Mouse (Mus musculus) kidney, adult 2 months (tissue): ENCODE results near the gene Frmd4b. TPM values are rescaled to one million over a fixed set of nuclear protein-coding genes. Genes with fewer than 3 reads are reported as not detected.

Experiments
- DNase-seq: peaks from one replicate; pipeline ENCODE4 v3.0.0; 2021
- H3K27ac ChIP-seq: fragments of 200-500 bp; 2 replicates; pipeline ENCODE4 v1.5.1; 2012; ENCODE audit warnings: low read depth, low read length, control low read depth, inconsistent platforms; ENCODE audit not compliant: insufficient read depth
- H3K27me3 ChIP-seq: fragments of 200-500 bp; replicated peaks from 2 replicates; pipeline ENCODE4 v1.6.1; 2012; ENCODE audit warnings: mild to moderate bottlenecking, moderate library complexity, low read length, inconsistent platforms; ENCODE audit not compliant: control insufficient read depth, insufficient read depth
- H3K36me3 ChIP-seq: fragments of 200-500 bp; 2 replicates; pipeline ENCODE4 v1.6.1; 2012; ENCODE audit warnings: mild to moderate bottlenecking, moderate library complexity, low read length, inconsistent platforms; ENCODE audit not compliant: control insufficient read depth, insufficient read depth
- H3K4me1 ChIP-seq: fragments of 200-500 bp; 2 replicates; pipeline ENCODE4 v1.6.1; 2011; ENCODE audit warnings: low read length; ENCODE audit not compliant: control insufficient read depth, insufficient read depth
- H3K4me3 ChIP-seq: fragments of 200-500 bp; 2 replicates; pipeline ENCODE4 v1.5.1; 2011; ENCODE audit warnings: mild to moderate bottlenecking, low read depth, low read length, control low read depth; ENCODE audit not compliant: insufficient read depth
- CTCF ChIP-seq: fragments of 200-500 bp; conservative IDR thresholded peaks from 2 replicates; pipeline ENCODE4 v1.5.1; 2011; ENCODE audit warnings: low read depth, mild to moderate bottlenecking, control low read depth, low read length, moderate library complexity, mixed read lengths; ENCODE audit not compliant: insufficient read depth, insufficient read length
- POLR2A ChIP-seq: fragments of 200-500 bp; IDR thresholded peaks from one replicate; pipeline ENCODE4 v1.6.1; 2011; ENCODE audit warnings: low read depth, low read length, control low read depth
- WGBS: fragments of 180-500 bp; shearing (Covaris S2); methylation state at CpG from one replicate; pipeline ENCODE4 v1.1.7; 2018; 5-methylcytosine and 5-hydroxymethylcytosine counted together
- polyA plus RNA-seq: library from polyadenylated mRNA; depleted of rRNA; stranded (reverse); fragments of >200 nt; gene quantifications from 2 replicates; pipeline ENCODE4 v1.2.3, GENCODE M21; 2012

The Frmd4b gene
- polyA plus RNA-seq, 1 experiment, result 18.2 TPM

DNA sequence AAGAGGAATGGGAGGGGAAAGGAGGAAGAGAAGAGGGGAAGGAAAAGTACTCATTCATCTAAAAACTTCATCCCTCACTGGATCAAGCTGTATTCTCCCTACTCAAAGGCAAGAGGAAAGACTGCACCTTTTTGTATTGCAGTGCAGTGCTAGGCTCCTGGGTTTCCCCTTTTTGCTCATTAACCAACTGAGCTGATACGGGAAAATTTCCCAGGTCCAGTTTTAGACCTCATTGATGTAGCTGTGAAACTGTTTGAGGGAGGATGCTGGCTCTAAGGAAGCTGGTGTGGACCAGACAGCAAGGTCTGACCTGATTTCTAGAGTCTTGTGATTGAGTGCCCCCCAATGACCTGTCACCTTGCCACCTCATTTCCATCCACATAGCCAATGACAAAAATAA, 121.3 kb downstream of the Frmd4b start:
- 56% methylated on average over 1 of the region's 1 CpGs for whole genome bisulfite sequencing
- no peak overlapping the region for H3K4me3 ChIP-seq
- no peak for TF ChIP-seq CTCF
- TF ChIP-seq POLR2A, result no peak
- no peaks in the 10 kb centered on the region for H3K36me3 ChIP-seq
- H3K27me3 ChIP-seq, result no peaks in the 10 kb centered on the region
- no peak for DNase-seq
- H3K4me1 ChIP-seq, result no peaks in the 10 kb centered on the region
- H3K27ac ChIP-seq, result no peak overlapping the region

DNA sequence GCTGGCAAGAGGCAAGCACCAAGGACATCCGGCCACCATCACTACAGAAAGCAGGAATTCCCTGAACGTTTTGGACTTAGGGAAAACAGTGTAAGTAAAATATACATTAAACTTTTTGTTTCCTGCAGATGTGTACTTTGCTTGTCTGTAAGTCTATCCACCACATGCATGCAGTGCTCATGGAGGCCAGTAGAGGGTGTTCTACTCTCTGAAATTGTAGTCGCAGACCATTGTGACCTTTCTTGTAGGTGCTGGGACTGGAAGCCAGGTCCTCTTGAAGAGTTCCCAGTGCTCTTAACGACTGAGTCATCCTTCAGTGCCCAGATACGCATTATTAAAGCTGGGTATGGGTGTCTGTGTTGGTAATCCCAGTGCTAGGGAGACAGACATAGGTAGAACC, 126.3 kb downstream of the Frmd4b start:
- Histone ChIP-seq H3K27ac (no peak overlapping the region), H3K4me3 (no peak overlapping the region), H3K4me1 (peaks cover 6% of the 10 kb centered on the region; the same call in 1 of the 2 replicates), H3K27me3 (no peaks in the 10 kb centered on the region), H3K36me3 (no peaks in the 10 kb centered on the region)
- TF ChIP-seq POLR2A (no peak), CTCF (no peak)
- WGBS, result 88% methylated on average over 5 of the region's 5 CpGs
- no peak for DNase-seq

DNA sequence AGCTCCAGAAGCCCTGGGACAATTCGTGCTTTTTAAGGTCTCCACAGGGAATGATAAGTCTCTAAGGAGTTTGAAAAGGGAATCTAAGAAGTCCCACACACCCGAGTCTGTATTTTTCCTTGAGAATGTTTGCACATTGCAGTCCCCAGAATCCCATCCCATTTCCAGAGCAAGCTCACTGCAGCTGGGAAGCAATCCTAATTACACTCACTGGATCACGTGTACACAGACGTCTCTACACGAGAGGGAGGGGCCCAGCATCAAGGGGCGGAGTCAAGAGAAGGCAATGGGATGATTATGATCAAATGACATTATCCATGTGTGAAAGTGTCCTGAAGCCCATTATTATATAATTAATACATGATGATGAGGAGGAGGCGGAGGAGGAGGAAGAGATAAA, 128.5 kb downstream of the Frmd4b start:
- H3K4me3 ChIP-seq, result no peak overlapping the region
- H3K27ac ChIP-seq, result peak overlapping the region; percentile 64; the same call in 1 of the 2 replicates
- DNase-seq, result peak; percentile 61
- no peaks in the 10 kb centered on the region for H3K27me3 ChIP-seq
- no peaks in the 10 kb centered on the region for H3K36me3 ChIP-seq
- TF ChIP-seq POLR2A, result no peak
- no peak for TF ChIP-seq CTCF
- H3K4me1 ChIP-seq, result peaks cover 6% of the 10 kb centered on the region; the same call in 1 of the 2 replicates
- WGBS, result 38% methylated on average over 7 of the region's 7 CpGs

DNA sequence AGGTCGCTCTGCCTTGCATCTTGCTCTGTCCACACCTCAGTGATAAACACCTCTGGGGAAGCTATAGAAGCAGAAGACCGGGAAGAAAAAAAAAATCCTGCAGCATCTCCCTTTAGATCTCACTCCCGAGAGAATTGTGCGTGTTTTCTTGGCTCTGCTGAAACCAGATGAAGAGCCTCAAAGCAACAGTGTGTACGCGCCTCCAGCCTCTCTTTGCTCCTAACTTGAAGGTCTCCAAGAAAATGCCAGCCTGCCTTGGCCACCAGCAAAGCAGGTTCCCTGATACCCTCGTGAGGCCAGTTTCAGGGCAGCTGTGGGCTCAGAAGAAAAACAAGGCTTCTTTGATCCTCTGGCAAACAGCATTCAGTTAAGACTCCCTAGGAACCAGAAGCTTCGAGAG, 129.1 kb downstream of the Frmd4b start:
- H3K4me1 ChIP-seq, result peaks cover 9% of the 10 kb centered on the region; the same call in 1 of the 2 replicates
- peak overlapping the region; percentile 64 for H3K27ac ChIP-seq
- WGBS, result 39% methylated on average over 8 of the region's 8 CpGs
- no peaks in the 10 kb centered on the region for H3K27me3 ChIP-seq
- no peaks in the 10 kb centered on the region for H3K36me3 ChIP-seq
- H3K4me3 ChIP-seq, result peak overlapping the region; percentile 90
- TF ChIP-seq POLR2A (no peak), CTCF (no peak)
- DNase-seq, result no peak

DNA sequence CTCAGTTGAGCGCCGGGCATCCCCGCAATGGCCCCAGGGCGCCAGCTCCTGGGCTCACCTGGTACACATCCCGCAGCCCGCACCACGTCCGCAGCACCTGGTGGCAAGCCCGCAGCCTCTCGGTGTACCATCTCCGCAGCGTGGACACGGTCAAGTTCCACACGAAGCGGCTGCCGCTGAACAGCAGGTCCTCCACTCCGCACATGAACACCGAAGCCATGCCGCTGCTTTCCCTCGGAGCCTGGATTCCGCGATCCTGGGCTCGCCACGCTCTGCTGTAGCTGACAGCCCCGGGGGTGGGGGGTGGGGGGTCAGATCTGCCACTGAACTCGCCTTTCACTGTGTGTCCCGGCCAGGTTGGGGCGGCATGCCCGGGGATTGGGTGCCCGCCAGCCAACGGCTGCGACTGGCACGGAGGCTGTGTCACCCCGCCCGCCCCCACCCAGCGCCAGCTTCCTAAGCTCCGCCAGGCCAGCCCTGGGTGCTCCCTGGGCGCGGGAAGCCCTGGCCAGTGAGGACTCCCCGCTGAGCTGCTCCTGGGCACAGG, 129.7 kb downstream of the Frmd4b start:
- no peaks in the 10 kb centered on the region for H3K36me3 ChIP-seq
- peak overlapping the region; percentile 92 for H3K27ac ChIP-seq
- DNase-seq, result peak; percentile 95
- peaks cover 11% of the 10 kb centered on the region; the same call in 1 of the 2 replicates for H3K4me1 ChIP-seq
- WGBS, result under 1% methylated on average over 40 of the region's 40 CpGs
- no peaks in the 10 kb centered on the region for H3K27me3 ChIP-seq
- TF ChIP-seq CTCF, result no peak
- no peak for TF ChIP-seq POLR2A
- peak overlapping the region; percentile 90 for H3K4me3 ChIP-seq

DNA sequence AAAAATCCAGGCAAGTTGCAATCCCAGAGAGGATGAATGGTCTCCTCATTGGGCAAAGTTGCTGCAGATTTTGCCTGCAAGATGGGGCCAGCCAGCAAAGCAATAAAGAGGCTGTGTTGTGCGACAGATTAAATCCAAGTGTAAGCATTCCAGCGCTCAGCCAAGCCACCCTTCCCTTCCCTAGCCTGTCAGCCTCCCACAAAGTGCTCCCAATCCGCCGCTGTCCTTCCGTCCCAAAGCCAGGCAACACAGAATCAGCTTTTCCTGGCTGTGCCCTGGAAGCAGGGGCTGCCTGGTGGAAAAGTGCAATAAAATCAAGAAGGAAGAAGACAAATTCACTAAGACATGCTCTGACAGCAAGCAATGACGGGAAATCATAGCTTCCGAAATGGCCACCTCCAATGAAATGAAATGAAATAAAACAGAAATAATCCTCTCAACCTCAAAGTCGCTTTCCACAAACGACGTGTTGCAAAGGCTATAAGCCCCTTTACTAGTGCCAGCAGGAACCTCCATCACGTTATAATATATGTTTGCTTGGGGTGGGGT, 130.5 kb downstream of the Frmd4b start:
- no peaks in the 10 kb centered on the region for H3K36me3 ChIP-seq
- peak; percentile 49 for DNase-seq
- peak overlapping the region; percentile 92 for H3K27ac ChIP-seq
- 10% methylated on average over 11 of the region's 11 CpGs for WGBS
- TF ChIP-seq POLR2A (no peak), CTCF (no peak)
- peaks cover 11% of the 10 kb centered on the region; the same call in 1 of the 2 replicates for H3K4me1 ChIP-seq
- no peaks in the 10 kb centered on the region for H3K27me3 ChIP-seq
- peak overlapping the region; percentile 90 for H3K4me3 ChIP-seq

DNA sequence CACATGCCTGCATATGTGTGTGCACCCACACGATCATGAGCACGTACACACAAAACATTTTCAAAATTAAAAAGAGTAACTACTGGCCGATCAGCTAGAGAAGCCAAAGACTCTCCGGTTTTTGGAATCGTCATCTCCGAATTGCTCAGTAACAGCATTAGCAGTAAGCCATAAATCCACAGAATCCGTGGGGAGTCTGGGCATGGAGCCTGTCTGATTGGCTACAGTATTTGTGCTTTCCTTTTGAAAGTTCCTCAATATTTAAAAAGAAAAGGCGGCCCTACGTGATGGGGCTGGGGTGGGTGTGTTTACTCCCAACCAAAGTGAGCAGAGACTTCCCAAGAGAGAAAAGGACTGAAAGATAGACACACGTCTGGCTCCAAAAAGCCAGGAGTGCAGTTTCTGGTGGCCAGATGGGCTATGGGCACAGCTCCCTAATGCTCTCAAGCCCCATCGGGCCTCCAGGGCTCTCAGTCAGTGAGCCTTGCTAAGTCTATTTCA, 131.4 kb downstream of the Frmd4b start:
- no peak for TF ChIP-seq POLR2A
- no peak for TF ChIP-seq CTCF
- WGBS, result 59% methylated on average over 11 of the region's 11 CpGs
- H3K27ac ChIP-seq, result peak overlapping the region; percentile 43
- H3K27me3 ChIP-seq, result no peaks in the 10 kb centered on the region
- peaks cover 11% of the 10 kb centered on the region; the same call in 1 of the 2 replicates for H3K4me1 ChIP-seq
- peak overlapping the region; percentile 37 for H3K4me3 ChIP-seq
- H3K36me3 ChIP-seq, result no peaks in the 10 kb centered on the region
- peak; percentile 39 for DNase-seq
